Mouse (Mus musculus) forebrain, embryonic 15.5 days (tissue): Measurements from ENCODE around the gene Npnt. TPM values are rescaled to one million over a fixed set of nuclear protein-coding genes. Genes with fewer than 3 reads are reported as not detected.

Experiments used
- ATAC-seq: fragments of 200-750 bp; cut with Nextera tagmentation; replicated peaks from 2 replicates; pipeline ENCODE4 v1.8.0; 2017; ENCODE audit warnings: mild to moderate bottlenecking, moderate TSS enrichment, moderate library complexity
- H3K27ac ChIP-seq: fragments of 300-500 bp; sonication (generic); replicated peaks from 2 replicates; pipeline ENCODE4 v1.5.1; 2015; ENCODE audit warnings: mild to moderate bottlenecking, inconsistent platforms
- H3K27me3 ChIP-seq: fragments of 300-500 bp; sonication (generic); 2 replicates; pipeline ENCODE4 v1.6.1; 2015; ENCODE audit warnings: inconsistent platforms
- H3K36me3 ChIP-seq: fragments of 300-500 bp; sonication (generic); 2 replicates; pipeline ENCODE4 v1.6.1; 2015; ENCODE audit warnings: mild to moderate bottlenecking, inconsistent platforms
- H3K4me1 ChIP-seq: fragments of 300-500 bp; sonication (generic); 2 replicates; pipeline ENCODE4 v1.6.1; 2015; ENCODE audit warnings: inconsistent platforms
- H3K4me2 ChIP-seq: fragments of 300-500 bp; sonication (generic); replicated peaks from 2 replicates; pipeline ENCODE4 v1.6.1; 2015; ENCODE audit warnings: mild to moderate bottlenecking, inconsistent platforms
- H3K4me3 ChIP-seq: fragments of 300-500 bp; sonication (generic); 2 replicates; pipeline ENCODE4 v1.5.1; 2015; ENCODE audit warnings: mild to moderate bottlenecking, inconsistent platforms
- H3K9ac ChIP-seq: fragments of 300-500 bp; sonication (generic); replicated peaks from 2 replicates; pipeline ENCODE4 v1.6.1; 2015; ENCODE audit warnings: mild to moderate bottlenecking, inconsistent platforms
- H3K9me3 ChIP-seq: fragments of 300-500 bp; sonication (generic); 2 replicates; pipeline ENCODE4 v1.6.1; 2016; ENCODE audit warnings: inconsistent platforms
- WGBS: fragments of 180-500 bp; shearing (Covaris S2); methylation state at CpG from one replicate; pipeline ENCODE4 v1.1.7; 2015; ENCODE audit warnings: mixed read lengths; 5-methylcytosine and 5-hydroxymethylcytosine counted together
- polyA plus RNA-seq: library from polyadenylated mRNA; unstranded; fragments of >200 nt; fragmentation: Nextera tagmentation; extraction: Ambion mirVana; gene quantifications from 2 replicates; pipeline ENCODE4 v1.2.1, GENCODE M21; 2015

Npnt gene
- polyA plus RNA-seq, 1 experiment from 2014 or later, result 8.2 TPM

- WGBS, result 94% methylated on average over 11 of the region's 11 CpGs
- Histone ChIP-seq H3K36me3 (no peaks in the 10 kb centered on the region), H3K4me2 (no peak overlapping the region), H3K4me3 (no peak overlapping the region), H3K27me3 (no peaks in the 10 kb centered on the region), H3K9me3 (no peaks in the 10 kb centered on the region), H3K27ac (no peak overlapping the region), H3K9ac (no peak overlapping the region), H3K4me1 (no peaks in the 10 kb centered on the region)
- no peak for ATAC-seq
Observed at GRCm38 (mm10) chr3:132903386-132903785, 46.7 kb downstream of the Npnt start.

- Histone ChIP-seq H3K9ac (no peak overlapping the region), H3K4me1 (0 out of 2 replicates have a peak, but pooled peaks cover 1% of the 10 kb centered on the region), H3K27me3 (no peaks in the 10 kb centered on the region), H3K4me3 (no peak overlapping the region), H3K9me3 (no peaks in the 10 kb centered on the region), H3K36me3 (no peaks in the 10 kb centered on the region), H3K27ac (no peak overlapping the region), H3K4me2 (no peak overlapping the region)
- WGBS, result 90% methylated on average over 5 of the region's 5 CpGs
- no peak for ATAC-seq
Observed at GRCm38 (mm10) chr3:132902921-132903320, 47.2 kb downstream of the Npnt start.

- Histone ChIP-seq H3K27me3 (no peaks in the 10 kb centered on the region), H3K36me3 (no peaks in the 10 kb centered on the region), H3K9me3 (no peaks in the 10 kb centered on the region), H3K27ac (no peak overlapping the region), H3K9ac (no peak overlapping the region), H3K4me1 (0 out of 2 replicates have a peak, but pooled peaks cover 5% of the 10 kb centered on the region), H3K4me2 (no peak overlapping the region), H3K4me3 (no peak overlapping the region)
- ATAC-seq, result no peak
- WGBS, result 78% methylated on average over 6 of the region's 6 CpGs
Observed at GRCm38 (mm10) chr3:132902206-132902605, 47.9 kb downstream of the Npnt start.

- no peak for ATAC-seq
- Histone ChIP-seq H3K36me3 (no peaks in the 10 kb centered on the region), H3K4me3 (no peak overlapping the region), H3K27me3 (no peaks in the 10 kb centered on the region), H3K4me1 (0 out of 2 replicates have a peak, but pooled peaks cover 5% of the 10 kb centered on the region), H3K9me3 (no peaks in the 10 kb centered on the region), H3K27ac (no peak overlapping the region), H3K4me2 (no peak overlapping the region), H3K9ac (no peak overlapping the region)
- WGBS, result 60% methylated on average over 4 of the region's 4 CpGs
Observed at GRCm38 (mm10) chr3:132897891-132898290, 52.2 kb downstream of the Npnt start.

GRCm38 (mm10) chr3:132897390-132897789 lies 52.7 kb downstream of the Npnt start:
- ATAC-seq, result no peak
- Histone ChIP-seq H3K36me3 (no peaks in the 10 kb centered on the region), H3K4me2 (no peak overlapping the region), H3K4me1 (0 out of 2 replicates have a peak, but pooled peaks cover 5% of the 10 kb centered on the region), H3K9ac (no peak overlapping the region), H3K27me3 (no peaks in the 10 kb centered on the region), H3K9me3 (no peaks in the 10 kb centered on the region), H3K27ac (no peak overlapping the region), H3K4me3 (no peak overlapping the region)
- WGBS, result 82% methylated on average over 5 of the region's 5 CpGs

- H3K9ac ChIP-seq, result no peak overlapping the region
- H3K4me1 ChIP-seq, result 0 out of 2 replicates have a peak, but pooled peaks cover 5% of the 10 kb centered on the region
- H3K9me3 ChIP-seq, result no peaks in the 10 kb centered on the region
- H3K36me3 ChIP-seq, result no peaks in the 10 kb centered on the region
- H3K27ac ChIP-seq, result no peak overlapping the region
- no peak overlapping the region for H3K4me2 ChIP-seq
- no peak for ATAC-seq
- H3K4me3 ChIP-seq, result no peak overlapping the region
- 88% methylated on average over 7 of the region's 7 CpGs for WGBS
- no peaks in the 10 kb centered on the region for H3K27me3 ChIP-seq
Observed at GRCm38 (mm10) chr3:132894086-132894485, 56.0 kb downstream of the Npnt start.

- Histone ChIP-seq H3K36me3 (no peaks in the 10 kb centered on the region), H3K4me2 (no peak overlapping the region), H3K9me3 (no peaks in the 10 kb centered on the region), H3K9ac (no peak overlapping the region), H3K27me3 (no peaks in the 10 kb centered on the region), H3K4me1 (0 out of 2 replicates have a peak, but pooled peaks cover 5% of the 10 kb centered on the region), H3K27ac (no peak overlapping the region), H3K4me3 (no peak overlapping the region)
- WGBS, result 96% methylated on average over 3 of the region's 3 CpGs
- no peak for ATAC-seq
Observed at GRCm38 (mm10) chr3:132893676-132894075, 56.4 kb downstream of the Npnt start.

- 85% methylated on average over 7 of the region's 7 CpGs for whole genome bisulfite sequencing
- no peak overlapping the region for H3K4me2 ChIP-seq
- 0 out of 2 replicates have a peak, but pooled peaks cover 5% of the 10 kb centered on the region for H3K4me1 ChIP-seq
- ATAC-seq, result no peak
- no peak overlapping the region for H3K27ac ChIP-seq
- no peaks in the 10 kb centered on the region for H3K9me3 ChIP-seq
- H3K27me3 ChIP-seq, result no peaks in the 10 kb centered on the region
- no peaks in the 10 kb centered on the region for H3K36me3 ChIP-seq
- no peak overlapping the region for H3K9ac ChIP-seq
- no peak overlapping the region for H3K4me3 ChIP-seq
Observed at GRCm38 (mm10) chr3:132893044-132893443, 57.0 kb downstream of the Npnt start.

GRCm38 (mm10) chr3:132892481-132892880 lies 57.6 kb downstream of the Npnt start:
- no peaks in the 10 kb centered on the region for H3K36me3 ChIP-seq
- H3K27ac ChIP-seq, result no peak overlapping the region
- 91% methylated on average over 7 of the region's 7 CpGs for WGBS
- no peaks in the 10 kb centered on the region for H3K9me3 ChIP-seq
- no peak overlapping the region for H3K4me2 ChIP-seq
- no peak overlapping the region for H3K4me3 ChIP-seq
- ATAC-seq, result no peak
- no peak overlapping the region for H3K9ac ChIP-seq
- H3K4me1 ChIP-seq, result 0 out of 2 replicates have a peak, but pooled peaks cover under 1% of the 10 kb centered on the region
- H3K27me3 ChIP-seq, result no peaks in the 10 kb centered on the region

- 92% methylated on average over 16 of the region's 16 CpGs for WGBS
- H3K4me2 ChIP-seq, result no peak overlapping the region
- H3K9ac ChIP-seq, result no peak overlapping the region
- H3K27ac ChIP-seq, result no peak overlapping the region
- no peaks in the 10 kb centered on the region for H3K27me3 ChIP-seq
- no peaks in the 10 kb centered on the region for H3K36me3 ChIP-seq
- no peaks in the 10 kb centered on the region for H3K4me1 ChIP-seq
- ATAC-seq, result no peak
- no peaks in the 10 kb centered on the region for H3K9me3 ChIP-seq
- H3K4me3 ChIP-seq, result no peak overlapping the region
Observed at GRCm38 (mm10) chr3:132887074-132887848, 62.8 kb downstream of the Npnt start.

GRCm38 (mm10) chr3:132886419-132887050 lies 63.6 kb downstream of the Npnt start:
- WGBS, result 88% methylated on average over 6 of the region's 6 CpGs
- Histone ChIP-seq H3K4me2 (no peak overlapping the region), H3K4me3 (no peak overlapping the region), H3K27ac (no peak overlapping the region), H3K4me1 (no peaks in the 10 kb centered on the region), H3K9ac (no peak overlapping the region), H3K36me3 (no peaks in the 10 kb centered on the region), H3K9me3 (no peaks in the 10 kb centered on the region), H3K27me3 (no peaks in the 10 kb centered on the region)
- ATAC-seq, result no peak

- Histone ChIP-seq H3K9me3 (no peaks in the 10 kb centered on the region), H3K27me3 (no peaks in the 10 kb centered on the region), H3K4me1 (peaks cover 6% of the 10 kb centered on the region; the same call in 1 of the 2 replicates), H3K36me3 (no peaks in the 10 kb centered on the region), H3K9ac (no peak overlapping the region), H3K4me3 (no peak overlapping the region), H3K4me2 (no peak overlapping the region), H3K27ac (no peak overlapping the region)
- 90% methylated on average over 10 of the region's 10 CpGs for WGBS
- ATAC-seq, result no peak
Observed at GRCm38 (mm10) chr3:132884459-132884858, 65.6 kb downstream of the Npnt start.
